Mouse (Mus musculus) midbrain, embryonic 15.5 days (tissue): Measurements from ENCODE around the gene Adamtsl1. TPM values are rescaled to one million over a fixed set of nuclear protein-coding genes. Genes with fewer than 3 reads are reported as not detected.

Source experiments
- ATAC-seq: fragments of 200-750 bp; cut with Nextera tagmentation; replicated peaks from 2 replicates; pipeline ENCODE4 v1.8.0; 2017; ENCODE audit warnings: moderate TSS enrichment
- H3K27ac ChIP-seq: fragments of 300-500 bp; sonication (generic); 2 replicates; pipeline ENCODE4 v1.5.1; 2015; ENCODE audit warnings: mild to moderate bottlenecking, inconsistent platforms
- H3K27me3 ChIP-seq: fragments of 300-500 bp; sonication (generic); replicated peaks from 2 replicates; pipeline ENCODE4 v1.6.1; 2015; ENCODE audit warnings: inconsistent platforms
- H3K36me3 ChIP-seq: fragments of 300-500 bp; sonication (generic); replicated peaks from 2 replicates; pipeline ENCODE4 v1.6.1; 2015; ENCODE audit warnings: inconsistent platforms
- H3K4me1 ChIP-seq: fragments of 300-500 bp; sonication (generic); 2 replicates; pipeline ENCODE4 v1.6.1; 2015; ENCODE audit warnings: inconsistent platforms
- H3K4me2 ChIP-seq: fragments of 300-500 bp; sonication (generic); 2 replicates; pipeline ENCODE4 v1.6.1; 2015; ENCODE audit warnings: inconsistent platforms, mild to moderate bottlenecking, moderate library complexity
- H3K4me3 ChIP-seq: fragments of 300-500 bp; sonication (generic); 2 replicates; pipeline ENCODE4 v1.5.1; 2015; ENCODE audit warnings: mild to moderate bottlenecking, inconsistent platforms
- H3K9ac ChIP-seq: fragments of 300-500 bp; sonication (generic); 2 replicates; pipeline ENCODE4 v1.6.1; 2015; ENCODE audit warnings: mild to moderate bottlenecking, inconsistent platforms
- H3K9me3 ChIP-seq: fragments of 300-500 bp; sonication (generic); 2 replicates; pipeline ENCODE4 v1.6.1; 2016; ENCODE audit warnings: inconsistent platforms
- WGBS: fragments of 180-500 bp; shearing (Covaris S2); methylation state at CpG from one replicate; pipeline ENCODE4 v1.1.7; 2015; ENCODE audit warnings: mixed read lengths; 5-methylcytosine and 5-hydroxymethylcytosine counted together
- polyA plus RNA-seq: library from polyadenylated mRNA; unstranded; fragments of >200 nt; fragmentation: Nextera tagmentation; extraction: Ambion mirVana; gene quantifications from 2 replicates; pipeline ENCODE4 v1.2.1, GENCODE M21; 2015

Adamtsl1 gene
- polyA plus RNA-seq, 1 experiment from 2014 or later, result 6.5 TPM

DNA sequence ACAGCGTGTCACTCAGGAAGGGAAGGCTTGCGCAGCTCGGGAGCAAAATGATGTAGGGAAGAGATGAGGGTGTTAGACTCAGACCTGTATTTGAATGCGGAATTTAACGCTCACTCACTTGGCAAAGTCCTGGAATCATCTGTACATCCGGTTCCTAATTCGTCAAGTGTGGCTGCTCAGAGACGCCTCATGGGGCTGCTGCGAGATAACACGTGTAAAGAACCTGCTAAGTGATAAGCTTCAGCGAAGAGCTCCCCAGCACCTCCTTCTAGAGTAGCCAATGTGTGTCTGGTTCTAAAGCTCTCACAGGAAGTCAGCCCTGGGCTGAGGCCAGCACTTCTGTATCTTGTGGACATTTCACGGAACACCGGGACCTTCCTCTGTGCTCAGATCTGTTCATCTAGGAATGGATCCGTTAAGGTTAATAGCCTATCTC is 250.1 kb downstream of the Adamtsl1 start:
- Histone ChIP-seq H3K36me3 (no peaks in the 10 kb centered on the region), H3K9me3 (no peaks in the 10 kb centered on the region), H3K4me2 (no peak overlapping the region), H3K4me1 (peaks cover 11% of the 10 kb centered on the region), H3K9ac (no peak overlapping the region), H3K4me3 (no peak overlapping the region), H3K27me3 (peaks cover 4% of the 10 kb centered on the region), H3K27ac (no peak overlapping the region)
- WGBS, result 85% methylated on average over 14 of the region's 14 CpGs
- ATAC-seq, result no peak

DNA sequence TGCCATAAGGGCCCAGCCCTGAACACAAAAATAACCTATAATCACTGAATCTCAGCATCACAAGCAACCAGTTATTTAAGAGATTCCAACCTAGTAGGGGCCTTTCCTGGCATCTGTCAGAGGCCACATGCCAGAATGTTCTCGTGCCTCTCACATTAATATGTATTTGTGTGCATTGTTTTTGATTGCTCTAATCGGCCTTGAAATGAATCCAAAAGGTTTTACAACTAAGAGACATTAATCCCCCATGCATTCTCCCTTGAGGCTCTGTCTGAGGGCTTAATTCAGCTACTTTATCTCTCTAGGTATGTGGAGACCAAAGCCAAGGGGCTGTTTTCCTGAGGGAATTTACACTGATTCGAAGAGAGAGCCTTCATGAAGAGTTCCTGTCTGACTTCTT is 250.5 kb downstream of the Adamtsl1 start:
- H3K4me1 ChIP-seq, result peaks cover 11% of the 10 kb centered on the region
- H3K27ac ChIP-seq, result no peak overlapping the region
- H3K9ac ChIP-seq, result no peak overlapping the region
- no peak overlapping the region for H3K4me3 ChIP-seq
- H3K27me3 ChIP-seq, result peaks cover 7% of the 10 kb centered on the region
- H3K36me3 ChIP-seq, result no peaks in the 10 kb centered on the region
- ATAC-seq, result no peak
- no peaks in the 10 kb centered on the region for H3K9me3 ChIP-seq
- no peak overlapping the region for H3K4me2 ChIP-seq
- 12% methylated on average over 3 of the region's 3 CpGs for WGBS

GRCm38 (mm10) chr4:85767666-85768065 is 253.7 kb downstream of the Adamtsl1 start:
- Histone ChIP-seq H3K9ac (no peak overlapping the region), H3K4me2 (no peak overlapping the region), H3K9me3 (peaks cover 7% of the 10 kb centered on the region; the same call in 1 of the 2 replicates), H3K27me3 (peaks cover 14% of the 10 kb centered on the region), H3K4me1 (peaks cover 11% of the 10 kb centered on the region), H3K36me3 (no peaks in the 10 kb centered on the region), H3K27ac (no peak overlapping the region), H3K4me3 (no peak overlapping the region)
- WGBS, result 78% methylated on average over 6 of the region's 6 CpGs
- no peak for ATAC-seq

GRCm38 (mm10) chr4:85768107-85768506 is 254.1 kb downstream of the Adamtsl1 start:
- H3K4me1 ChIP-seq, result peaks cover 11% of the 10 kb centered on the region
- ATAC-seq, result peak; percentile 74
- H3K4me2 ChIP-seq, result no peak overlapping the region
- no peak overlapping the region for H3K9ac ChIP-seq
- WGBS, result 31% methylated on average over 5 of the region's 5 CpGs
- no peak overlapping the region for H3K4me3 ChIP-seq
- no peaks in the 10 kb centered on the region for H3K36me3 ChIP-seq
- peaks cover 7% of the 10 kb centered on the region; the same call in 1 of the 2 replicates for H3K9me3 ChIP-seq
- H3K27me3 ChIP-seq, result peaks cover 14% of the 10 kb centered on the region
- no peak overlapping the region for H3K27ac ChIP-seq

GRCm38 (mm10) chr4:85782511-85782910 is 268.5 kb downstream of the Adamtsl1 start:
- peaks cover 9% of the 10 kb centered on the region for H3K4me1 ChIP-seq
- H3K9me3 ChIP-seq, result no peaks in the 10 kb centered on the region
- no peak overlapping the region for H3K4me3 ChIP-seq
- H3K27ac ChIP-seq, result no peak overlapping the region
- no peaks in the 10 kb centered on the region for H3K36me3 ChIP-seq
- peaks cover 18% of the 10 kb centered on the region for H3K27me3 ChIP-seq
- WGBS, result 2% methylated on average over 5 of the region's 5 CpGs
- peak; percentile 46; the same call in 1 of the 2 replicates for ATAC-seq
- H3K9ac ChIP-seq, result no peak overlapping the region
- no peak overlapping the region for H3K4me2 ChIP-seq

- H3K36me3 ChIP-seq, result no peaks in the 10 kb centered on the region
- 8% methylated on average over 6 of the region's 6 CpGs for WGBS
- H3K4me3 ChIP-seq, result no peak overlapping the region
- H3K27me3 ChIP-seq, result peaks cover 11% of the 10 kb centered on the region; the same call in 1 of the 2 replicates
- no peak overlapping the region for H3K4me2 ChIP-seq
- peaks cover 9% of the 10 kb centered on the region for H3K4me1 ChIP-seq
- H3K9ac ChIP-seq, result no peak overlapping the region
- no peaks in the 10 kb centered on the region for H3K9me3 ChIP-seq
- ATAC-seq, result peak; percentile 82
- H3K27ac ChIP-seq, result no peak overlapping the region
These were observed 269.9 kb downstream of the Adamtsl1 start for GRCm38 (mm10) chr4:85783768-85784379.

DNA sequence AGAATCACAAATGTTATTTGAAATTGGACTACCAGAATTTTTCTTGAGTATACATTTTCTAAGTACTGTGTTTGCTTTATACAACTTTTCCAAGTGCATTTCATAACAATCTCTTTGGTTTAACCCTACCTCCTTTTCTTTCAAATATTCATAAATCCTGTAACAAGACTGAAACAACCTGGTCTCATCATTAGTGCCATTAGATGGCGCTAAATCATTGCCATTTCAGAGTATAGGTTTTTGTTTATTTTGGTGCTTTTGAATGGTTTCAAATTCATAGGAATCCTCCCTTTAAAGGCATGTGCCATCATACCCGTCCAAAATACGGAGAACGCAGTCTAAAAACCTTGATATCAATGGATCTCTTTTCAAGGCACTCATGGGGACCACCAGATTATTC is 270.5 kb downstream of the Adamtsl1 start:
- WGBS, result 27% methylated on average over 4 of the region's 4 CpGs

DNA sequence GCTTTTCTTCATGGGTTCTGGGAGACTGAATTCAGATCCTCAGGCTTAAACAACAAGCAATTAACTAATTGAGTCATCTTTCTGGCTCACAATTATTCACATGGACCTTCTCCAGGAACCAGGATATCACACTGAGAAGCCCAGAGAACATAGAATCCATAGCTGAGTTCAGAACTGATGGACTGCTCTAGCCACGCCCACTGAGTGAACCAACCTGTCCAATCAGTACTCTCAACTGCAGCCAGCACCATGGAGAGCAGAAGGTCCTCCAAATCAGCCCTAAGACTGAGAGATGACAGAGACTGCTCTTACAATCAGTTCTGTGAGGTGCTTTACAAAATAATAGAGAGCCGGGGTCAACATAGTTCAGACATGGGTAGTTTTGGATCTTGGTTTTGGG is 276.3 kb downstream of the Adamtsl1 start:
- no peak overlapping the region for H3K9ac ChIP-seq
- no peak overlapping the region for H3K4me3 ChIP-seq
- H3K4me2 ChIP-seq, result no peak overlapping the region
- no peaks in the 10 kb centered on the region for H3K9me3 ChIP-seq
- no peaks in the 10 kb centered on the region for H3K4me1 ChIP-seq
- H3K27me3 ChIP-seq, result peaks cover 9% of the 10 kb centered on the region; the same call in 1 of the 2 replicates
- no peak overlapping the region for H3K27ac ChIP-seq
- WGBS, result 73% methylated on average over 2 of the region's 2 CpGs
- ATAC-seq, result no peak
- no peaks in the 10 kb centered on the region for H3K36me3 ChIP-seq

More for the DNA sequence above, 270.5 kb downstream of the Adamtsl1 start:
- Histone ChIP-seq H3K4me1 (peaks cover 9% of the 10 kb centered on the region), H3K27me3 (peaks cover 9% of the 10 kb centered on the region; the same call in 1 of the 2 replicates), H3K27ac (no peak overlapping the region), H3K9me3 (no peaks in the 10 kb centered on the region), H3K4me2 (no peak overlapping the region), H3K4me3 (no peak overlapping the region), H3K9ac (no peak overlapping the region), H3K36me3 (no peaks in the 10 kb centered on the region)
- no peak for ATAC-seq

DNA sequence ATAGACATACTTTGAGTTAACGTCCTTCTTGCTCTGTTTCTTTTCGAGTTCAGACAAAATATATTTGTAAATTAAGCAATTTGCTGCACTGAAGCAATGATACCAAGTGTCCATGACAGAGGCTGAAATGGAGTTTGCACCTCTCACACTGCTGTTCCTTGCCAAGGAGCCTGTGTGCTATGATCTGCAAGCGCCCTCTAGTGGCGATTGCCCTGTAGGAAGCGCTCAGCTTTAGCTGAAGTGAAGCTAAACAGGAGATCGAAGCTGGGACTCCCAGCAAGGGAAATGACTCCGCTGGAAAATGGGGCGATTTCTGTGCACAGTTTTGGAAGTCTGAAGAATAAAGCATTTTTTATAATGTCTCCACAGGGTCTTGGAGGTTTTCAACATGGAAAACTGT is 287.8 kb downstream of the Adamtsl1 start:
- Histone ChIP-seq H3K9ac (no peak overlapping the region), H3K9me3 (no peaks in the 10 kb centered on the region), H3K4me1 (no peaks in the 10 kb centered on the region), H3K27ac (no peak overlapping the region), H3K27me3 (0 out of 2 replicates have a peak, but pooled peaks cover 3% of the 10 kb centered on the region), H3K4me3 (no peak overlapping the region), H3K36me3 (no peaks in the 10 kb centered on the region), H3K4me2 (no peak overlapping the region)
- peak; percentile 93 for ATAC-seq
- 3% methylated on average over 8 of the region's 8 CpGs for WGBS

- whole genome bisulfite sequencing, result 82% methylated on average over 3 of the region's 3 CpGs
- ATAC-seq, result no peak
These were observed 300.4 kb downstream of the Adamtsl1 start for GRCm38 (mm10) chr4:85814418-85814817.

GRCm38 (mm10) chr4:85818504-85818903 is 304.5 kb downstream of the Adamtsl1 start:
- no peak overlapping the region for H3K9ac ChIP-seq
- no peaks in the 10 kb centered on the region for H3K4me1 ChIP-seq
- H3K27ac ChIP-seq, result no peak overlapping the region
- WGBS, result 58% methylated on average over 2 of the region's 2 CpGs
- no peak overlapping the region for H3K4me3 ChIP-seq
- H3K36me3 ChIP-seq, result no peaks in the 10 kb centered on the region
- no peaks in the 10 kb centered on the region for H3K27me3 ChIP-seq
- ATAC-seq, result 0 out of 2 replicates have a peak, but pooled peaks have one; percentile 37
- no peaks in the 10 kb centered on the region for H3K9me3 ChIP-seq
- no peak overlapping the region for H3K4me2 ChIP-seq

More at GRCm38 (mm10) chr4:85814418-85814817, 300.4 kb downstream of the Adamtsl1 start:
- Histone ChIP-seq H3K4me3 (no peak overlapping the region), H3K27ac (no peak overlapping the region), H3K9ac (no peak overlapping the region), H3K4me2 (no peak overlapping the region), H3K4me1 (no peaks in the 10 kb centered on the region), H3K9me3 (no peaks in the 10 kb centered on the region), H3K27me3 (no peaks in the 10 kb centered on the region), H3K36me3 (no peaks in the 10 kb centered on the region)

GRCm38 (mm10) chr4:85819169-85819568 is 305.2 kb downstream of the Adamtsl1 start:
- H3K4me3 ChIP-seq, result no peak overlapping the region
- 78% methylated on average over 1 of the region's 1 CpGs for WGBS
- no peak overlapping the region for H3K27ac ChIP-seq
- H3K4me1 ChIP-seq, result peaks cover 5% of the 10 kb centered on the region; the same call in 1 of the 2 replicates
- no peaks in the 10 kb centered on the region for H3K36me3 ChIP-seq
- H3K4me2 ChIP-seq, result no peak overlapping the region
- H3K27me3 ChIP-seq, result no peaks in the 10 kb centered on the region
- no peak overlapping the region for H3K9ac ChIP-seq
- 0 out of 2 replicates have a peak, but pooled peaks have one; percentile 67 for ATAC-seq
- no peaks in the 10 kb centered on the region for H3K9me3 ChIP-seq

- H3K36me3 ChIP-seq, result no peaks in the 10 kb centered on the region
- H3K4me2 ChIP-seq, result no peak overlapping the region
- H3K4me1 ChIP-seq, result peaks cover 7% of the 10 kb centered on the region; the same call in 1 of the 2 replicates
- H3K4me3 ChIP-seq, result no peak overlapping the region
- WGBS, result 28% methylated on average over 1 of the region's 1 CpGs
- H3K27me3 ChIP-seq, result no peaks in the 10 kb centered on the region
- ATAC-seq, result no peak
- no peak overlapping the region for H3K9ac ChIP-seq
- no peak overlapping the region for H3K27ac ChIP-seq
- H3K9me3 ChIP-seq, result no peaks in the 10 kb centered on the region
These were observed 305.9 kb downstream of the Adamtsl1 start for GRCm38 (mm10) chr4:85819921-85820320.
